Mouse (Mus musculus): ENCODE measurements around the gene Krtap4-7. TPM values are rescaled to one million over a fixed set of nuclear protein-coding genes. Genes with fewer than 3 reads are reported as not detected.
"Not testable (repeated sequence)": the region's sequence is repeated elsewhere in the genome, so short reads cannot be mapped to it uniquely, and the experiment has no call there.

Gene Krtap4-7
- total RNA-seq, 2 experiments from 2014 or later: not detected

GRCm38 (mm10) chr11:99634653-99635134, 9.2 kb downstream of the Krtap4-7 start, which contains the start of gene Krtap4-2:
Gene Krtap4-2, minus strand, starts transcription at chr11:99635084.
- Histone ChIP-seq H3K27ac (no peak within 1 kb of the TSS), H3K4me3 (no peak within 1 kb of the TSS)

GRCm38 (mm10) chr11:99633293-99633692, 10.6 kb downstream of the Krtap4-7 start:
- H3K4me3 ChIP-seq: no peak overlapping the region
- DNase-seq (ENCODE audit: low spot score in 2 of 2): no peak
- H3K27ac ChIP-seq: no peak overlapping the region
- no peak for TF ChIP-seq CTCF (conservative IDR thresholded peaks at IDR 0.05)

More at GRCm38 (mm10) chr11:99634653-99635134, 9.2 kb downstream of the Krtap4-7 start, which contains the start of gene Krtap4-2:
- DNase-seq (ENCODE audit: low spot score in 2 of 2): no peak
- no peak for TF ChIP-seq CTCF (conservative IDR thresholded peaks at IDR 0.05)

- no peak overlapping the region for H3K4me3 ChIP-seq
- TF ChIP-seq CTCF (conservative IDR thresholded peaks at IDR 0.05): no peak
- H3K27ac ChIP-seq: no peak overlapping the region
- DNase-seq (ENCODE audit: low spot score in 2 of 2): no peak
Measured at GRCm38 (mm10) chr11:99630890-99631289, 13.0 kb downstream of the Krtap4-7 start.

GRCm38 (mm10) chr11:99628138-99628537, 15.8 kb downstream of the Krtap4-7 start, which contains the start of gene Krtap4-1:
Gene Krtap4-1, minus strand, starts transcription at chr11:99628238.
- Histone ChIP-seq H3K27ac (no peak within 1 kb of the TSS), H3K4me3 (no peak within 1 kb of the TSS)
- no peak for TF ChIP-seq CTCF (conservative IDR thresholded peaks at IDR 0.05)
- DNase-seq (ENCODE audit: low spot score in 2 of 2): no peak

- DNase-seq (ENCODE audit: low spot score in 2 of 2): no peak
- TF ChIP-seq CTCF (conservative IDR thresholded peaks at IDR 0.05): no peak
- no peak within 1 kb of the TSS for H3K27ac ChIP-seq
Measured at GRCm38 (mm10) chr11:99620335-99620734, 23.6 kb downstream of the Krtap4-7 start, which contains the start of gene Gm11562. Gene Gm11562, minus strand, starts transcription at chr11:99620435.

GRCm38 (mm10) chr11:99614796-99615363, 29.0 kb downstream of the Krtap4-7 start, which contains the start of gene Krtap2-4:
Gene Krtap2-4, minus strand, starts transcription at chr11:99614846.
- TF ChIP-seq CTCF (conservative IDR thresholded peaks at IDR 0.05): no peak
- DNase-seq (ENCODE audit: low spot score in 2 of 2): no peak
- H3K27ac ChIP-seq: no peak within 1 kb of the TSS

More at GRCm38 (mm10) chr11:99620335-99620734, 23.6 kb downstream of the Krtap4-7 start, which contains the start of gene Gm11562:
- H3K4me3 ChIP-seq: no peak within 1 kb of the TSS

GRCm38 (mm10) chr11:99610089-99610488, 33.8 kb downstream of the Krtap4-7 start, which contains the start of gene Gm11937:
Gene Gm11937, minus strand, starts transcription at chr11:99610189.
- not testable (repeated sequence) for DNase-seq (ENCODE audit: low spot score in 2 of 2); H3K4me3 ChIP-seq
- peak within 1 kb of the TSS; percentile 50 for H3K27ac ChIP-seq

More at GRCm38 (mm10) chr11:99614796-99615363, 29.0 kb downstream of the Krtap4-7 start, which contains the start of gene Krtap2-4:
- no peak within 1 kb of the TSS for H3K4me3 ChIP-seq

- Histone ChIP-seq H3K27ac (peak overlapping the region; percentile 50), H3K4me3 (no peak overlapping the region)
- no peak for TF ChIP-seq CTCF (conservative IDR thresholded peaks at IDR 0.05)
- peak; percentile 28 to 34 for DNase-seq (ENCODE audit: low spot score in 2 of 2)
Measured at GRCm38 (mm10) chr11:99609126-99609525, 34.8 kb downstream of the Krtap4-7 start.

- not testable (repeated sequence) for H3K4me3 ChIP-seq; DNase-seq (ENCODE audit: low spot score in 2 of 2); H3K27ac ChIP-seq
Measured at GRCm38 (mm10) chr11:99603208-99603607, 40.7 kb downstream of the Krtap4-7 start, which contains the start of gene Gm11938. Gene Gm11938, minus strand, starts transcription at chr11:99603308.

- DNase-seq (ENCODE audit: low spot score in 2 of 2); H3K27ac ChIP-seq; H3K4me3 ChIP-seq: not testable (repeated sequence)
Measured at GRCm38 (mm10) chr11:99597742-99598141, 46.1 kb downstream of the Krtap4-7 start, which contains the start of gene Krtap9-3. Gene Krtap9-3, minus strand, starts transcription at chr11:99598105.

Other genes starting within 250 kb of the Krtap4-7 start
- 1 to 10 TPM in 1 of 2 experiments, under 1 TPM in 1; 0.97 to 1.4 TPM for gene Krt12, start 221.8 kb downstream of the Krtap4-7 start, total RNA-seq (2021)
- not detected for gene Krt20, start 205.9 kb downstream of the Krtap4-7 start, total RNA-seq (2021)
- not detected for gene Krt23, start 151.0 kb downstream of the Krtap4-7 start, total RNA-seq (2021)
- gene Krt39, start 122.8 kb downstream of the Krtap4-7 start, total RNA-seq (2021): not detected
- gene Krt40, start 100.9 kb downstream of the Krtap4-7 start, total RNA-seq (2021): not detected
- not detected for gene Krtap3-3, start 93.2 kb downstream of the Krtap4-7 start, total RNA-seq (2021)
- not detected for gene Krtap3-2, start 87.2 kb downstream of the Krtap4-7 start, total RNA-seq (2021)
- not detected for gene Gm11939, start 84.6 kb downstream of the Krtap4-7 start, total RNA-seq (2021)
- gene Krtap3-1, start 77.5 kb downstream of the Krtap4-7 start, total RNA-seq (2021): not detected
- gene Krtap1-5, start 63.1 kb downstream of the Krtap4-7 start, total RNA-seq (2021): not detected
- not detected for gene Krtap1-4, start 60.4 kb downstream of the Krtap4-7 start, total RNA-seq (2021)
- gene Krtap1-3, start 52.8 kb downstream of the Krtap4-7 start, total RNA-seq (2021): not detected
- not detected for gene Krtap9-3, start 46.0 kb downstream of the Krtap4-7 start, total RNA-seq (2021)
- gene Gm11938, start 40.8 kb downstream of the Krtap4-7 start, total RNA-seq (2021): not detected
- not detected for gene Gm11937, start 33.9 kb downstream of the Krtap4-7 start, total RNA-seq (2021)
- gene Krtap2-4, start 29.2 kb downstream of the Krtap4-7 start, total RNA-seq (2021): not detected
- gene Gm11562, start 23.7 kb downstream of the Krtap4-7 start, total RNA-seq (2021): not detected
- not detected for gene Krtap4-1, start 15.9 kb downstream of the Krtap4-7 start, total RNA-seq (2021)
- gene Krtap4-2, start 9.0 kb downstream of the Krtap4-7 start, total RNA-seq (2021): not detected
- not detected for gene Gm11555, start 6.1 kb upstream of the Krtap4-7 start, total RNA-seq (2021)
- gene Gm11563, start 14.9 kb upstream of the Krtap4-7 start, total RNA-seq (2021): not detected
- gene Krtap4-6, start 21.9 kb upstream of the Krtap4-7 start, total RNA-seq (2021): not detected
- not detected for gene Gm14190, start 46.7 kb upstream of the Krtap4-7 start, total RNA-seq (2021)
- not detected for gene Gm14180, start 90.2 kb upstream of the Krtap4-7 start, total RNA-seq (2021)
- gene Gm11595, start 128.8 kb upstream of the Krtap4-7 start, total RNA-seq (2021): not detected
- gene Krtap4-8, start 136.6 kb upstream of the Krtap4-7 start, total RNA-seq (2021): not detected
- not detected for gene Krtap4-9, start 141.1 kb upstream of the Krtap4-7 start, total RNA-seq (2021)
- gene Gm11596, start 149.4 kb upstream of the Krtap4-7 start, total RNA-seq (2021): not detected
- gene Gm11569, start 154.8 kb upstream of the Krtap4-7 start, total RNA-seq (2021): not detected
- not detected for gene Gm11554, start 160.4 kb upstream of the Krtap4-7 start, total RNA-seq (2021)
- gene Krtap4-13, start 165.8 kb upstream of the Krtap4-7 start, total RNA-seq (2021): not detected
- gene Gm11564, start 171.6 kb upstream of the Krtap4-7 start, total RNA-seq (2021): not detected
- not detected for gene 2300003K06Rik, start 194.0 kb upstream of the Krtap4-7 start, total RNA-seq (2021)
- not detected for gene Krtap4-16, start 207.5 kb upstream of the Krtap4-7 start, total RNA-seq (2021)
- not detected for gene Gm11568, start 213.8 kb upstream of the Krtap4-7 start, total RNA-seq (2021)
- not detected for gene Gm11559, start 220.4 kb upstream of the Krtap4-7 start, total RNA-seq (2021)
- gene Krtap9-1, start 229.3 kb upstream of the Krtap4-7 start, total RNA-seq (2021): not detected
- gene Gm11567, start 235.1 kb upstream of the Krtap4-7 start, total RNA-seq (2021): not detected